Mouse (Mus musculus): ENCODE results near the gene Ccdc102a. TPM values are rescaled to one million over a fixed set of nuclear protein-coding genes. Genes with fewer than 3 reads are reported as not detected.

Gene Ccdc102a
- polyA plus RNA-seq (2016; fragmentation: Nextera tagmentation; extraction: Ambion mirVana) = 27.0 and 32.3 TPM in 2 replicates

GRCm38 (mm10) chr8:94917851-94918495, at the start of gene Ccdc102a:
Ccdc102a (minus strand) TSS chr8:94918098.
- Histone ChIP-seq H3K27ac (peak within 1 kb of the TSS; percentile 99), H3K4me3 (peak within 1 kb of the TSS; percentile 96), H3K36me3 (peaks cover 2% of the 10 kb centered on the region; the same call in 1 of the 2 replicates), H3K4me1 (peaks cover 61% of the 10 kb centered on the region), H3K9me3 (replicated peaks) (no peaks in the 10 kb centered on the region), H3K27me3 (ENCODE audit: low read depth, poor library complexity, severe bottlenecking) (peaks cover 11% of the 10 kb centered on the region)
- WGBS = 3% methylated on average over 51 of the region's 51 CpGs
- peak; percentile 81 for DNase-seq (ENCODE audit: low spot score)

GRCm38 (mm10) chr8:94967554-94967953, 49.7 kb upstream of the Ccdc102a start:
- H3K27me3 ChIP-seq (ENCODE audit: low read depth, poor library complexity, severe bottlenecking) = no peaks in the 10 kb centered on the region
- no peaks in the 10 kb centered on the region for H3K9me3 ChIP-seq (replicated peaks)
- H3K36me3 ChIP-seq = no peaks in the 10 kb centered on the region
- no peaks in the 10 kb centered on the region for H3K4me1 ChIP-seq
- no peak overlapping the region for H3K27ac ChIP-seq
- no peak for DNase-seq (ENCODE audit: low spot score)
- WGBS = 87% methylated on average over 3 of the region's 3 CpGs
- no peak overlapping the region for H3K4me3 ChIP-seq

DNA sequence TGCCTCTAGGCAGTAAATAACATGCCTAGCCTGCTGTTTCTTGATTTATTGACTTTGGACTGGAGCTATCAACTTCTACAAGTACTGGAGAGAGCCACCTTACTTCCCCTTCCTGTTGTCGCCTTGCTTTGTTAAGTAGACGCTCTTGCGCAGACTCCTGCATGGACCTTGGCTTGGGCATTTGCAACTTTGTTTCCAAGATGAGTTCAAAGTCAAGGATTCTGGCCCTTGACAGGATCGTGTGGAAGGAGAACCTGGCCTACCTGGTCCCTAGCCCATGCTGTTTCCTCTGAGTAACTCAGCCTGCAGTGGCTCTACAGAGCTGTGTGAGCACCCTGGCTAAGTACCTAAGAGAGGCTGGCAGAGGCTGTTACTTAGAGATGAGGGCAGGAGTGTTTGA, 49.2 kb upstream of the Ccdc102a start:
- Histone ChIP-seq H3K36me3 (no peaks in the 10 kb centered on the region), H3K9me3 (replicated peaks) (no peaks in the 10 kb centered on the region), H3K4me3 (no peak overlapping the region), H3K4me1 (no peaks in the 10 kb centered on the region), H3K27ac (no peak overlapping the region), H3K27me3 (ENCODE audit: low read depth, poor library complexity, severe bottlenecking) (no peaks in the 10 kb centered on the region)
- WGBS = 76% methylated on average over 4 of the region's 4 CpGs
- no peak for DNase-seq (ENCODE audit: low spot score)

- DNase-seq (ENCODE audit: low spot score) = peak; percentile 68
- H3K4me1 ChIP-seq = 0 out of 2 replicates have a peak, but pooled peaks cover 4% of the 10 kb centered on the region
- no peaks in the 10 kb centered on the region for H3K36me3 ChIP-seq
- H3K9me3 ChIP-seq (replicated peaks) = no peaks in the 10 kb centered on the region
- WGBS = 23% methylated on average over 7 of the region's 7 CpGs
- H3K4me3 ChIP-seq = no peak overlapping the region
- no peaks in the 10 kb centered on the region for H3K27me3 ChIP-seq (ENCODE audit: low read depth, poor library complexity, severe bottlenecking)
- H3K27ac ChIP-seq = no peak overlapping the region
These were observed 48.7 kb upstream of the Ccdc102a start for GRCm38 (mm10) chr8:94966578-94966977.

- no peak for DNase-seq (ENCODE audit: low spot score)
- H3K4me3 ChIP-seq = no peak overlapping the region
- H3K27ac ChIP-seq = no peak overlapping the region
- 0 out of 2 replicates have a peak, but pooled peaks cover 7% of the 10 kb centered on the region for H3K4me1 ChIP-seq
- WGBS = 64% methylated on average over 10 of the region's 10 CpGs
- H3K36me3 ChIP-seq = no peaks in the 10 kb centered on the region
- H3K27me3 ChIP-seq (ENCODE audit: low read depth, poor library complexity, severe bottlenecking) = no peaks in the 10 kb centered on the region
- no peaks in the 10 kb centered on the region for H3K9me3 ChIP-seq (replicated peaks)
These were observed 46.9 kb upstream of the Ccdc102a start for GRCm38 (mm10) chr8:94964828-94965227.

GRCm38 (mm10) chr8:94962201-94962600, 44.3 kb upstream of the Ccdc102a start:
- Histone ChIP-seq H3K27ac (no peak overlapping the region), H3K4me3 (no peak overlapping the region), H3K4me1 (0 out of 2 replicates have a peak, but pooled peaks cover 7% of the 10 kb centered on the region), H3K9me3 (replicated peaks) (no peaks in the 10 kb centered on the region), H3K27me3 (ENCODE audit: low read depth, poor library complexity, severe bottlenecking) (no peaks in the 10 kb centered on the region), H3K36me3 (no peaks in the 10 kb centered on the region)
- 92% methylated on average over 1 of the region's 1 CpGs for WGBS
- DNase-seq (ENCODE audit: low spot score) = no peak

DNA sequence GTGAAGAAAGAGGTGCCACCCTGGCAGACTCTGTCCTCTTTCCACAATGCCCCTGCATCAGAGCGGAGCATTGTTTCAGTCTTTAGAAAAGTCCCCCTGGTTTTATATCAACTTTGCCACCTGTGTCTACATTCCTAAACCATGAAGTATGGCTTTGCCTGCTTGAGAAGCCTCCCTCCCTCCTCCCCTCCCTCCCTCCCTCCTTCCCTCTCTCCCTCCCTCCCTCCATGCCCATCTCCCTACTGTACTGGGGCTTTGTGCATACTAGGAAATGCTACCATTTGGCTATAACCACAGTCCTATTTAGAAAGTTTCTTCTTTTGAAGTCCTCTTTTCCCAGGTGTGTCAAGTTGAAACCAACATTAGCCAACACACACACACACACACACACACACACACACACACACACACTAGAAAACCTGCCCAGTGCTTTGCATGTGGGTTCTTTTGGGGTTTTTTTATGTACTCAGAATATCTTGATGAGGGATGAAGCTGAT, 38.2 kb upstream of the Ccdc102a start:
- H3K9me3 ChIP-seq (replicated peaks) = no peaks in the 10 kb centered on the region
- no peak overlapping the region for H3K4me3 ChIP-seq
- H3K27me3 ChIP-seq (ENCODE audit: low read depth, poor library complexity, severe bottlenecking) = no peaks in the 10 kb centered on the region
- H3K36me3 ChIP-seq = no peaks in the 10 kb centered on the region
- no peak for DNase-seq (ENCODE audit: low spot score)
- H3K27ac ChIP-seq = no peak overlapping the region
- H3K4me1 ChIP-seq = no peaks in the 10 kb centered on the region
- WGBS = 88% methylated on average over 1 of the region's 1 CpGs

GRCm38 (mm10) chr8:94954921-94955758, 37.2 kb upstream of the Ccdc102a start:
- Histone ChIP-seq H3K36me3 (no peaks in the 10 kb centered on the region), H3K27ac (no peak overlapping the region), H3K27me3 (ENCODE audit: low read depth, poor library complexity, severe bottlenecking) (no peaks in the 10 kb centered on the region), H3K4me3 (no peak overlapping the region), H3K9me3 (replicated peaks) (no peaks in the 10 kb centered on the region), H3K4me1 (no peaks in the 10 kb centered on the region)
- peak; percentile 41 for DNase-seq (ENCODE audit: low spot score)
- WGBS = 37% methylated on average over 9 of the region's 9 CpGs

- Histone ChIP-seq H3K27ac (no peak overlapping the region), H3K27me3 (ENCODE audit: low read depth, poor library complexity, severe bottlenecking) (no peaks in the 10 kb centered on the region), H3K36me3 (no peaks in the 10 kb centered on the region), H3K4me1 (no peaks in the 10 kb centered on the region), H3K4me3 (no peak overlapping the region), H3K9me3 (replicated peaks) (no peaks in the 10 kb centered on the region)
- 92% methylated on average over 7 of the region's 7 CpGs for WGBS
- DNase-seq (ENCODE audit: low spot score) = no peak
These were observed 36.5 kb upstream of the Ccdc102a start for GRCm38 (mm10) chr8:94954368-94954737.

GRCm38 (mm10) chr8:94953624-94954367, 35.9 kb upstream of the Ccdc102a start:
- H3K4me3 ChIP-seq = no peak overlapping the region
- H3K27ac ChIP-seq = no peak overlapping the region
- 77% methylated on average over 7 of the region's 7 CpGs for WGBS
- no peak for DNase-seq (ENCODE audit: low spot score)
- no peaks in the 10 kb centered on the region for H3K27me3 ChIP-seq (ENCODE audit: low read depth, poor library complexity, severe bottlenecking)
- no peaks in the 10 kb centered on the region for H3K9me3 ChIP-seq (replicated peaks)
- no peaks in the 10 kb centered on the region for H3K4me1 ChIP-seq
- no peaks in the 10 kb centered on the region for H3K36me3 ChIP-seq

- H3K4me3 ChIP-seq = no peak overlapping the region
- no peak overlapping the region for H3K27ac ChIP-seq
- no peaks in the 10 kb centered on the region for H3K36me3 ChIP-seq
- 76% methylated on average over 5 of the region's 5 CpGs for WGBS
- no peaks in the 10 kb centered on the region for H3K9me3 ChIP-seq (replicated peaks)
- no peaks in the 10 kb centered on the region for H3K27me3 ChIP-seq (ENCODE audit: low read depth, poor library complexity, severe bottlenecking)
- no peak for DNase-seq (ENCODE audit: low spot score)
- H3K4me1 ChIP-seq = no peaks in the 10 kb centered on the region
These were observed 34.2 kb upstream of the Ccdc102a start for GRCm38 (mm10) chr8:94952086-94952485.

DNA sequence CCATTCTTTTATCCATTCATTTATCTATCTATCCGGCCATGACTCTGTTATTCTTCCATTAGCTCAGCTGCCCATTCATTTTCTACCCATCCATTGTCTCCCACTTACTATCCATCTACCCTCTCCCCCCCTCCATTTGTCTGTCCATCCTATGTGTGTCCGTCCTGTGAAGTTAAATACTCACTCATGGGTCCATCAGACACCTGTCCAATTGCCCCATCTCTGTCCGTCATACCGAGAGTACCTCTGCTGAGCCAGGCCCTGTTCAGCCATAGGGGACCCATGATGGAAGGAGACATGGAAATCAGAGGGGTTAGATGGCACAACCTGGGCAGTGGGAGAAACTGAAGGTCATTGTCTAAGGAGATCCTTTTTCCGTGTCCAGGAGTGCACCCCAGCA, 32.6 kb upstream of the Ccdc102a start:
- no peaks in the 10 kb centered on the region for H3K9me3 ChIP-seq (replicated peaks)
- H3K4me1 ChIP-seq = 0 out of 2 replicates have a peak, but pooled peaks cover 2% of the 10 kb centered on the region
- no peaks in the 10 kb centered on the region for H3K27me3 ChIP-seq (ENCODE audit: low read depth, poor library complexity, severe bottlenecking)
- no peak for DNase-seq (ENCODE audit: low spot score)
- WGBS = 76% methylated on average over 5 of the region's 5 CpGs
- H3K36me3 ChIP-seq = no peaks in the 10 kb centered on the region
- H3K4me3 ChIP-seq = no peak overlapping the region
- no peak overlapping the region for H3K27ac ChIP-seq
